Mouse (Mus musculus) small intestine, adult 2 months (tissue): ENCODE measurements around the gene H2afy2. TPM values are rescaled to one million over a fixed set of nuclear protein-coding genes. Genes with fewer than 3 reads are reported as not detected.

Experiments
- H3K27ac ChIP-seq: fragments of 200-500 bp; 2 replicates; pipeline ENCODE4 v1.5.1; 2012; ENCODE audit warnings: low read depth, low read length, control low read depth, inconsistent platforms; ENCODE audit not compliant: insufficient read depth
- H3K27me3 ChIP-seq: fragments of 200-500 bp; 2 replicates; pipeline ENCODE4 v1.6.1; 2012; ENCODE audit warnings: mild to moderate bottlenecking, moderate library complexity, low read length, inconsistent platforms; ENCODE audit not compliant: control insufficient read depth, insufficient read depth
- H3K36me3 ChIP-seq: fragments of 200-500 bp; 2 replicates; pipeline ENCODE4 v1.6.1; 2012; ENCODE audit warnings: mild to moderate bottlenecking, low read length, control low read depth, inconsistent platforms; ENCODE audit not compliant: control insufficient read depth, insufficient read depth
- H3K4me1 ChIP-seq: fragments of 200-500 bp; 2 replicates; pipeline ENCODE4 v1.6.1; 2012; ENCODE audit warnings: low read length, inconsistent platforms, mixed read lengths; ENCODE audit not compliant: control insufficient read depth, insufficient read depth, insufficient read length
- H3K4me3 ChIP-seq: fragments of 200-500 bp; 2 replicates; pipeline ENCODE4 v1.5.1; 2012; ENCODE audit warnings: low read depth, mild to moderate bottlenecking, control low read depth, inconsistent platforms, low read length, moderate library complexity
- CTCF ChIP-seq: fragments of 200-500 bp; IDR thresholded peaks from 2 replicates; pipeline ENCODE4 v1.5.1; 2012; ENCODE audit warnings: low read depth, mild to moderate bottlenecking, control low read depth, inconsistent platforms, low read length, moderate library complexity, mixed read lengths; ENCODE audit not compliant: insufficient replicate concordance, insufficient read length; ENCODE audit errors: extremely low read depth
- POLR2A ChIP-seq: fragments of 200-500 bp; IDR thresholded peaks from 2 replicates; pipeline ENCODE4 v1.6.1; 2012; ENCODE audit warnings: low read depth, mild to moderate bottlenecking, control low read depth, inconsistent platforms, low read length, moderate library complexity
- WGBS: fragments of 180-500 bp; shearing (Covaris S2); methylation state at CpG from one replicate; pipeline ENCODE4 v1.1.7; 2018; 5-methylcytosine and 5-hydroxymethylcytosine counted together
- polyA plus RNA-seq: library from polyadenylated mRNA; depleted of rRNA; stranded (reverse); fragments of >200 nt; gene quantifications from 2 replicates; pipeline ENCODE4 v1.2.3, GENCODE M21; 2012; rRNA removed

Gene H2afy2
- polyA plus RNA-seq, 1 experiment: 1.6 TPM

DNA sequence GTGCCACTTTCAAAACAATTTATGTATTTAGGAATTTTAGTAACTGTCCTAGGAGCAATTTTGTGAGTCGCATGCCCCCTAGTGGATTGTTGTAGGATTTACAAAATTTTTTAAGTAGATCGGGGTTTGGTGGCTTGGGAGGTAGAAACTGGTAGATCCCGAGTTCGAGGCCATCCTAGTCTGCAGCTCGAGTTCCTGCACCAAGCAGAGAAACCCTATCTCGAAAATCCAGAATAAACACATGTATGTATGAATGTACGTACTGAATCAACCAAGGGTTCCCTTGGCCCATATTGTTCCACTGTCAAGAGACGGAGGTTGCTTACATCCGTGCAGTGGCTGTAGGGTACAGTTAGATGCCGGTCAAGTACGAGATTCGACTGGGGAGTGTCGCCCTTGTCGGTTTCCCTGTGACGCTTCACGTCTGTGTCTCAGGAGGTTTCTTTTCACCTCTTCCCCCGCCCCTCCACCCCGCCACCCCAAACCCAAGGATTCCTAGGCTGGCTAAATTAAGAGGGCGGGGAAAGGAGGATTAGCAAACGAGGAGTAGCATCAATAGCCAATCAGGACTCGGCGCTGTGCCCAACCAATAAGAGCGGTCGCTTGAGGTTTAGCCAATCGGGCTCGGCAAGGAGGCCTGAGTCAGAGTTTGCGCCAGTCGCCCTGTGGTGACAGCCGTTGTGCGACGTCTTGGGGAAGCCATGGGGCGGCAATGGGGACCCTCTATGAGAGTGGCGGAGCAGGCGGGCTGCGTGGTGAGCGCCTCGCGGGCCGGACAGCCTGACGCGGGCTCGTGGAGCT, 88.9 kb downstream of the H2afy2 start, which contains the start of gene Tysnd1:
TSS of gene Tysnd1 (plus strand) at position 645 of the 801 bp plus-strand sequence.
- H3K36me3 ChIP-seq: peaks cover 32% of the 10 kb centered on the region
- peak within 1 kb of the TSS; percentile 96 for H3K4me3 ChIP-seq
- peak within 1 kb of the TSS; percentile 72 for H3K27ac ChIP-seq
- TF ChIP-seq POLR2A: peak; percentile 73; the same call in 1 of the 2 replicates
- TF ChIP-seq CTCF: peak; percentile 42; the same call in 1 of the 2 replicates
- 1% methylated on average over 42 of the region's 42 CpGs for WGBS
- peaks cover 16% of the 10 kb centered on the region for H3K4me1 ChIP-seq
- H3K27me3 ChIP-seq: no peaks in the 10 kb centered on the region

DNA sequence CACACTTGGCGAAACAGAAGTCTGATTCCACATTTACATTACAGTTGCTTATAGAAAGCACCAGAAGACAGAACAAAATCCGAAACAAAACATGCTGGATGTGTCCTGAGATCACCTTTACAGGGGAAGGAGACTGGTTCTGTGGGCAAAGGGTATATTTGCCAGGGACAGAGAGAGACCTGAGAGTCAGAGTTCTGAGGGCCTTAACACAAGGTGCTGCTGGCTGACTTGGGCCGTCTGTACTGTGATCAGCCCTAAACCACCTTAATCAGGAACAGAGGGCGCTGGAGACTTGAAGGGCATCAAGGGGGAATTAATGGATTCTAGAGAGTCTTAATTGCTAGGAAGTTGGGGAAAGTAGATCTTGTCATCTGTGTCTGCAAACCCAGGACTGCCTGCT, 90.4 kb downstream of the H2afy2 start:
- peaks cover 16% of the 10 kb centered on the region for H3K4me1 ChIP-seq
- WGBS: 71% methylated on average over 4 of the region's 4 CpGs
- H3K27me3 ChIP-seq: no peaks in the 10 kb centered on the region
- peaks cover 40% of the 10 kb centered on the region for H3K36me3 ChIP-seq
- TF ChIP-seq POLR2A: no peak
- no peak for TF ChIP-seq CTCF
- H3K27ac ChIP-seq: no peak overlapping the region
- H3K4me3 ChIP-seq: no peak overlapping the region

DNA sequence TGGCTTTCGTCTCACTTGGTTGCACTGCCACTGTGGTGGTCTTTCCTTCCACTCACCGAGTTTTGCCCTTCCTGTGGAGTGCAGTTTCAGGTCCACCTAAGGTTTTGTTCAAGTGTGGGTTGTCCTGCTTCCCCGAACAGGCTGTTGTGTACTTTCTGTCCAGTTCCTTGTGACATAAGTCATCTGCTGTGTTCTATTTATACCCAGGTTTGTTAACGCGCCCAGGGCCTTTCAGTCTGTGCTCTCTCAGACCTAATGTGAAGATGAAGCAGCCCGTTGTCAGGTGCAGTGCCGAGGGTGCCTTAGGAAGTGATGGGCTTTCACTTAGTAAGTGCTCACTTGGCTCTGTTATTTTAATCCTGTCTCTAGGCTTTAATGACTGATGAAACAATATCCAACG, 94.5 kb downstream of the H2afy2 start:
- 83% methylated on average over 8 of the region's 8 CpGs for WGBS
- no peak overlapping the region for H3K27ac ChIP-seq
- H3K36me3 ChIP-seq: peaks cover 70% of the 10 kb centered on the region
- H3K4me1 ChIP-seq: no peaks in the 10 kb centered on the region
- no peak for TF ChIP-seq POLR2A
- no peak for TF ChIP-seq CTCF
- no peaks in the 10 kb centered on the region for H3K27me3 ChIP-seq
- no peak overlapping the region for H3K4me3 ChIP-seq

Other genes starting within 250 kb of the H2afy2 start
- gene Npffr1, start 188.7 kb downstream of the H2afy2 start, polyA plus RNA-seq: 0.04 TPM in 1 of 2 replicates, not detected in the other
- gene Ppa1, start 135.6 kb downstream of the H2afy2 start, polyA plus RNA-seq: 55.3 and 57.4 TPM in 2 replicates
- gene Sar1a, start 103.8 kb downstream of the H2afy2 start, polyA plus RNA-seq: 16.3 and 22.9 TPM in 2 replicates
- gene Tysnd1, start 88.6 kb downstream of the H2afy2 start, polyA plus RNA-seq: 83.5 and 110 TPM in 2 replicates
- 4.9 and 6.7 TPM in 2 replicates for gene Aifm2, start 68.9 kb downstream of the H2afy2 start, polyA plus RNA-seq
- gene Col13a1, start 195.0 kb upstream of the H2afy2 start, polyA plus RNA-seq: 1.0 and 2.1 TPM in 2 replicates